Mouse (Mus musculus): ENCODE results near the gene Orc3. TPM values are rescaled to one million over a fixed set of nuclear protein-coding genes. Genes with fewer than 3 reads are reported as not detected.
"Not testable (repeated sequence)": the region's sequence is repeated elsewhere in the genome, so short reads cannot be mapped to it uniquely, and the experiment has no call there.

Orc3 gene
- total RNA-seq, 2 experiments from 2014 or later: 41.6 to 42.4 TPM

DNA sequence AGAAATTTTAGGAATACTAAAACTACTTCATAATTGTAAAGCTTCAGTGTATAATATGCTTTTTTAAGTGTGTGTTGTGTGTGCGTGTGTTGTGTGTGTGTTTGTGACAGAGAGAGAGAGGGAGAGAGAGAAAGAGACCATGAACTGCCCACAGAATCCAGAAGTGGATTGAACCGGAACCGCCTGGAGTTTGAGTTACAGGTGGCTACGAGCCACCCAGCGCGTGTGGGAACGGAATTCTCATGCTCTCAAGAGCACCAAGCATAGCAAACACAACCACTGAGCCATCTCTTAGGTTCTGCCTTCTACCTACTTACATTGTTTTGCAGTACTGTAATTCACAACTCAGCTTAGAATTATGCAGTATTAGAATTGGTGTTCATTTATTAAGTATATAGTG lies 19.4 kb upstream of the Orc3 start:
- H3K4me3 ChIP-seq: no peak overlapping the region
- TF ChIP-seq CTCF (IDR thresholded peaks at IDR 0.05): no peak
- no peak overlapping the region for H3K27ac ChIP-seq
- DNase-seq (ENCODE audit: extremely low spot score in 1 of 2, low spot score in 2 of 2): no peak
- intact Hi-C loops (cut with DNase I): no loop called here

DNA sequence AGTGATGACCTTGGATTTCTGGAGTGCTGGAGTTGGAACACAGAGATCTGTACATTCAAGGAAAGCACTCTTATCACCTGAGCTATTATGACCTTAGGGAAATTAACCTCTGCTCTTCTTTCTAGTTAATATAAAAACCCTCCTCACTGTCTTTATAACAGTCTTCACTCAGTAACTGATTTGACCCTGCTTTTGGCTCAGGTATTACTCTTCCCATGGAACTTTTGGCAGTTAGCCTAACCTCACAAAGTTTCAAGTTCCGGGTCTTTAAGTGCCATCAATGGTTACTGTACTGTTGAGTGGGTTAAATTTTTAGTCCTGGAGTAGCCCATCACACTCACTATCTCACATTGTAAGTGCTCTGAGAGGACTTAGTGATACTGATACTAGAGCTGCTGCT lies 15.2 kb upstream of the Orc3 start:
- no peak overlapping the region for H3K4me3 ChIP-seq

DNA sequence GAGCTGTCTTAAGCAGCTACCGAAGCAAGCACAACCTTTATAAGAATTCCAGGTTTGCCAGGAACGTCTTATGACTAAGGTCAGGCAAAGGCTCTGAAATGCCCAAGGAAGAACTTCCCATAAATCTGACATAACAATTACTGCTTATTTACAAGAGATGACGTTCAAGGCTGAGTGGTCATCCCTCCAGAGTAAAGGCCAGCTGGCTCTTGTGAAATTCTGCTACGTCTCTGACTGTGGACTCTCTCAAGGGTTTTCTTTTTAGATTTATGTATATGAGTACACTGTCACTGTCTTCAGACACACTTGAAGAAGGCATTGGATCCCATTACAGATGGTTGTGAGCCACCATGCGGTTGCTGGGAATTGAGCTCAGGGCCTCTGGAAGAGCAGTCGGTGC lies 11.7 kb upstream of the Orc3 start:
- no peak for TF ChIP-seq CTCF (IDR thresholded peaks at IDR 0.05)
- intact Hi-C loops (cut with DNase I): no loop called here
- Histone ChIP-seq H3K4me3 (no peak overlapping the region), H3K27ac (no peak overlapping the region)
- no peak for DNase-seq (ENCODE audit: extremely low spot score in 1 of 2, low spot score in 2 of 2)

More for the DNA sequence above, 15.2 kb upstream of the Orc3 start:
- no peak overlapping the region for H3K27ac ChIP-seq
- intact Hi-C loops (cut with DNase I): no loop called here
- no peak for TF ChIP-seq CTCF (IDR thresholded peaks at IDR 0.05)
- DNase-seq (ENCODE audit: extremely low spot score in 1 of 2, low spot score in 2 of 2): no peak

DNA sequence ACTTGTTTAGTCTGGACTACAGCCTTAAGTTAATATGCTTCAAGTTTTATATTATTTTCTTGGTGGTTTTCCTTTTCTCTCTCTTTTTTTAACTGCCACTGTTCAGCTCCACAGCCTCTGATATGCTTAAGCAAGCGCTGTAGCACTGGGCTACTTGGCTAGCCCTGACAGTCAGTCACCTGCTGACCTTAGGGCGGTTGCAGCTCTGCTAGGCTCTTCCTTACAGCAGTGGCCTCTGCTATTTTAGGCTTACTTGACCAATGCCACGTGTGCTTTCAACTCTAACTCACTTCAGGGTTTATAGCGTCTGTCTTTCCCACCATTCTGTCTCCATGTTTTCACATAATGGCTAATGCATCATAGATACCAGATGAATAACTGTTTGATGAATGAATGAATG lies 10.8 kb upstream of the Orc3 start:
- intact Hi-C loops (cut with DNase I): no loop called here
- no peak overlapping the region for H3K27ac ChIP-seq
- no peak overlapping the region for H3K4me3 ChIP-seq
- DNase-seq (ENCODE audit: extremely low spot score in 1 of 2, low spot score in 2 of 2): no peak
- TF ChIP-seq CTCF (IDR thresholded peaks at IDR 0.05): no peak

DNA sequence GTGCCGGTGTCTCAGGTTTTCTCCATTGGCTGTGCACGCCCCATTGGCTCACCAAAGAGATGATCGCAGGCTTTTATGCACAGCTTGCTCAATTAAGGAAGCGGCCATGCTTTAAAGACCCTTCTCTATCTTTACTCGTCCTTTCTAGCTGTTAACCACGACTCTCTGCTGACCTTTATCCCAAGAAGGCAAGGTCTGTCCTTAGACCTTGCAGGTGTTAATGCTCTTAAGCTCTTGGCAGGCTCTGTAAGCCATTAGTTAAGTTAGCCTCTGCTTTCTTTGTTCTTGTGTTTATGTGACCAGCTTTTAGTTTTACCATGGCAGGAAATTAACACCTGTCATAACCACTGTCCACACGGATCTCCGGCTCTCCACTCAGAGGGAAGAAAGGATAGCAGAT lies 1.4 kb upstream of the Orc3 start:
- H3K27ac ChIP-seq: no peak overlapping the region
- no peak for DNase-seq (ENCODE audit: extremely low spot score in 1 of 2, low spot score in 2 of 2)
- intact Hi-C loops (cut with DNase I): no loop called here

DNA sequence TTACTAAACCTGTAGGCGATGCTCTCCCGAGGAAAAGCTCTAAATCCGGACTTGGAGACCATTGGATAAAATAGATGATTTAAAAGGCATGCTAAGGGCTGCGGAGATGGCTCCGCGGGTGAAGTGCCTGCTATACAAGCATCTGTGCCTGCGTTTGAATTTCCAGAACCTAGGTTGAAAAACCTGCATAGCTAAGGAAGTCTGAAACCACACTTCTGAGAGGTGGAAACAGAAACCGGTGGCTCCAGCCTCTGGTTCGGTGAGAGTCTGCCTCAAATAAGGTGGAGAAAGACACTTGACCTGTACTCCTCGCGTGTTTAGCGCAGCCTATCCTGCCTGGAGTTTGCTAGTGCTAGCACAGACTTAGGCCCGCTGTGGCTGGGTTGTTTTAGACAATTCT lies 559 bp upstream of the Orc3 start:
- no peak for TF ChIP-seq CTCF (IDR thresholded peaks at IDR 0.05)
- peak overlapping the region; percentile 98 for H3K27ac ChIP-seq
- intact Hi-C loops (cut with DNase I): loop anchor here (2.0 kb wide), 1 partner anchor 71 kb away; the partner anchor contains the start of gene Slc35a1
- H3K4me3 ChIP-seq: peak overlapping the region; percentile 64
- peak; percentile 14 to 19 for DNase-seq (ENCODE audit: extremely low spot score in 1 of 2, low spot score in 2 of 2)

More for the DNA sequence above, 1.4 kb upstream of the Orc3 start:
- TF ChIP-seq CTCF (IDR thresholded peaks at IDR 0.05): no peak
- peak overlapping the region; percentile 64 for H3K4me3 ChIP-seq

DNA sequence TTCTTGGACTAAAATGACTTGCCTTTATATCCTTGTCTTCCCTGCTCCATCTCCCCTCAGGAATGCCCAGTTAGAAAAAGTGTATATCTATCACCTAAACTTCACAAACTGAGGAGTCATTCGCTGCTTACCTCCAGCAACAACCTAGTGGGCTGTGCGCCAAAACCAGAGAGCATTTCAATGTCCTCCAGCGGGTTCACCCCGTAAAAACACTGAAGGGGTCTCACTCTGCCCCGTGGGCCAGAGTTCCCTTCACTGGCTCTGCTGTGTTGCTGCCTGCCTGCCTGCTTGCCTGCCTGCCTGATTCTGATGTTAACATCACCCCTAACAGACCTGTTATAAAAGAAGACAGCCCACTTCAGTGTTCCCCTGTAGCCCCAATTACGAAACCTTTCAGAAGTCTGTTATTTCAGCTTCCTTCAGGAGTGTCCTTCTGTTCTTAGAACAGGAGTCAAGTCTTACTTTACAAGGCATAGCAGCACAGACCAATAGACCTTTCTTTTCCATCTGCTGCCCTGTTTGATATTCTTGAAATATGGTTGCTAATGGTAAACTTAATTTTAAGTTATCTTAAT lies 1.1 kb downstream of the Orc3 start:
- H3K4me3 ChIP-seq: peak overlapping the region; percentile 64
- no peak for DNase-seq (ENCODE audit: extremely low spot score in 1 of 2, low spot score in 2 of 2)
- intact Hi-C loops (cut with DNase I): loop anchor here (2.0 kb wide), 1 partner anchor 73 kb away; the partner anchor contains the start of gene Slc35a1
- H3K27ac ChIP-seq: peak overlapping the region; percentile 98; the same call in 1 of the 2 replicates
- no peak for TF ChIP-seq CTCF (IDR thresholded peaks at IDR 0.05)

DNA sequence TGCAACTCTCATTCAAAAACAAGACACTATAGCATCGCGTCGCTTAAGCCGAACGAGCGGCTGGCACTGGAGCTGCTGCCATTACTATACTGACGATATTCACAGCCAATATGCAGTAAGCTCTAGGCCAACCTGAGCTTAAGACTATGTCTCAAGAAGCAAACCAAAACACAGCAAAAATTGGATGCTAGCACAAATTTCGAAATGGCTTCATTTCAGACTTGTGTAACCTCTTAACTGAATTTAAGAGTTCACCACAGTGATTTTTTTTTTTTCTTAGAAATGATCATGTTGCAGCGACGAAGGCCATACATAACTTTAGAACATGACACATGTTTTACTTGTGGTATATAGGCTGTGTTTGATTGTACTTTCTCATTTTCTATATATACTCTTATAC lies 8.1 kb downstream of the Orc3 start:
- H3K4me3 ChIP-seq: no peak overlapping the region
- no peak for DNase-seq (ENCODE audit: extremely low spot score in 1 of 2, low spot score in 2 of 2)
- no peak for TF ChIP-seq CTCF (IDR thresholded peaks at IDR 0.05)
- H3K27ac ChIP-seq: no peak overlapping the region
- intact Hi-C loops (cut with DNase I): no loop called here

DNA sequence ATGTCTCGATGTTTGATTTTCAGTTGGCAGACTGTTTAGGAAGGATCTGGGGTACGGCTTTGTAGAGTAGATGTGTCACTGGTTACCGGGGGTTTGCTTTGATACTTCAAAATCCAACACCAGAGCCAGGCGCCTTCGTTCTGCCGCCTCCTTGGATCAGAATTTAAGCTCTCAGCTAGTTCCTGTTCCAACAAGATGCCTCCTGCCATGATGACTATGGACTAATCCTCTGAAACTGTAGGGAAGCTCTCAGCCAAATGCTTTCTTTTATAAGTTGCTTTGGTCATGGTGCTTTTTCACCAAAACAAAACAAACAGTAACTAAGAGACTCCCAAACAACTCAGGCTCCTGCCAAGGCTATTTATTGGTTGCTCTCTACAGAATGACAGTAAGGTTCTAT lies 11.6 kb downstream of the Orc3 start:
- intact Hi-C loops (cut with DNase I): no loop called here
- H3K4me3 ChIP-seq: no peak overlapping the region
- H3K27ac ChIP-seq: no peak overlapping the region
- no peak for DNase-seq (ENCODE audit: extremely low spot score in 1 of 2, low spot score in 2 of 2)
- TF ChIP-seq CTCF (IDR thresholded peaks at IDR 0.05): no peak

DNA sequence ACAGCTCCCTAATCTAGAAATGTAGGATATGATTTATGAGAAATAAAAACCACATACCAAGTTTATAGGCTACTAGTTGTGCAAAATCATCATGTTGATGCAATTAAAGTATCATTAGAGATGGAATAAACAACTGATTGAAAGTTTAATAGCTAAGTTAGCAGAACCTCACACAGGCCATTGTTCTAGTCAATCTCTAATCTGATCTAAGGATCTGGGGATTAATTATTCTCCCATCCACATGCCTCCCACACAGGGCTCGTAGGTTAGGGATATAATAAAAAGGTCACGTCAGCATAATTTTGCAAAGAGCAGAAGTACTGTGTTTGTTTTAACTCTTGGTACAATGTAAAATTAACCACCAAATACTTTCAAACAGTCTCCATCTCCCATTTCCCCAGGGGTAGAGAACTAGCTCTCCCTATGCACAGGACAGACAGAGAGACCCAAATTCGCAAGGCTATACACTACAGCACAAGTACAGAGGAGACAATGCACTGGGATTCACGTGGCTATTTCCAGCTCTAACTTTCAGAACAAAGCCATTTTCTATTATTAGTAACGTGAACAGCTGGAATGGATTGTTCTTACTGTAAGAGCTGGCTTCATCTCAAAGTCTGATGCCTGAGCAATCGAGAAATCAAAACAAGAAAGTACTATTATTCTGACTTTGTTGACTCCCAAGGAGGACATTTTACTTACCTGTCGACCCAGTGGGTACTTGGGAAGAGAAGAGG lies 29.7 kb downstream of the Orc3 start:
- no peak for TF ChIP-seq CTCF (IDR thresholded peaks at IDR 0.05)
- intact Hi-C loops (cut with DNase I): no loop called here

DNA sequence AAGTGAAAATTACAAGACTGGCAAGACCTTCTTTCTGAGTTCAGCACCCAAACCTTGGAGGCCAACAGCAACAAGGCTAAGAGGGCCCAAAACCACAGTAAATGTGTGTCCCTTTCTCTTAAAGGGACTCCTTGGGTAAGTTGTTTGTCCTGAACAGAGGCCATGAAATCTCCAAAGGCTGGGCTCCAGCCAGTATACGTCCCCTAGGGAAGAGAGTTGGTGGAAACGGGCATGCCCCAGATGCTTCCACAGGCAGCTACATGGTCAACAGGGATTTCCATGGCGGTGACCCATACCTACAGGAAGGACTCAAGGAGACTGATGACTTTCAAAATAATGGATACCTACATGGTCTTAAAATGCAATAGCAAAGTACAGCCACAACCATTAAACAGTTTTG lies 31.3 kb downstream of the Orc3 start:
- H3K4me3 ChIP-seq: no peak overlapping the region
- DNase-seq (ENCODE audit: extremely low spot score in 1 of 2, low spot score in 2 of 2): no peak
- TF ChIP-seq CTCF (IDR thresholded peaks at IDR 0.05): no peak
- intact Hi-C loops (cut with DNase I): no loop called here
- H3K27ac ChIP-seq: no peak overlapping the region

More for the DNA sequence above, 29.7 kb downstream of the Orc3 start:
- Histone ChIP-seq H3K4me3 (no peak overlapping the region), H3K27ac (no peak overlapping the region)
- DNase-seq (ENCODE audit: extremely low spot score in 1 of 2, low spot score in 2 of 2): no peak

DNA sequence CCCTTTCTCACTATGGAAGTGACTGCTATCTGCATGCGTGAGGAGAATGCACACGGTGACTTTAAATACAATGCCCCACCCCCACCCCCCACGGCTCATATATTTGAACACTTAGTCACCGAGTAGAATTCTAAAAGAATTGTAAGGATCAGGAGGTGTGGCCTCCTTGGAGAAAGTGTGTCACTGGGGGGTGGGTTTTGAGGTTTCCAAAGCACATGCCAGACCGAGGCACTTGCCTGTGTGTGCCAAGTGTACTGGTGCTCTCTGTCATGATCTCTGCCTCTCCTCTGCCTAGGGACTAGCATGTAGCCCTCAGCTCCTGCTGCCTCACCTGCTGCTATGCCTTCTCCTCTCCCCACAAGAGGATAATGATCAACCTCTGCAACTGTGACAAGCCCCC lies 32.3 kb downstream of the Orc3 start:
- intact Hi-C loops (cut with DNase I): no loop called here
- Histone ChIP-seq H3K4me3 (no peak overlapping the region), H3K27ac (no peak overlapping the region)
- no peak for TF ChIP-seq CTCF (IDR thresholded peaks at IDR 0.05)
- DNase-seq (ENCODE audit: extremely low spot score in 1 of 2, low spot score in 2 of 2): no peak

DNA sequence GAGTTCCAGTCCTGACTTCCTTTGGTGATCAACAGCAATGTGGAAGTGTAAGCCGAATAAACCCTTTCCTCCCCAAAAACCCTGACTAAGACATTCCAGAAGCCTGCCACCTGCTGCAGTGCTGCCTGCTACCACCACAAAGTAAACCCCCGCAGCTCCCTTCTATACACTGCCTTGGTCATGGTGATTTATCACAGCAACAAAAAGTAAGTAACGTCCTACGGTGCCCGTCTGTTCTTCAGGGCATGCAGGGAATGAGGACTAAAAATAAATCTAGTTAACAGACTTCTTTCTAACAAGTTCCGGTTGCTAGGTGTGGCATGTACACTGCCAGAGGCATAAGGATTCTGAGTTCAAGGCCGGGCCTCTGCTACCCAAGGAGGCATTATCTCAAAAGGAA lies 32.8 kb downstream of the Orc3 start:
- DNase-seq (ENCODE audit: extremely low spot score in 1 of 2, low spot score in 2 of 2): peak in 1 of 2 experiments; percentile 28
- intact Hi-C loops (cut with DNase I): no loop called here
- no peak for TF ChIP-seq CTCF (IDR thresholded peaks at IDR 0.05)
- no peak overlapping the region for H3K27ac ChIP-seq
- H3K4me3 ChIP-seq: no peak overlapping the region

DNA sequence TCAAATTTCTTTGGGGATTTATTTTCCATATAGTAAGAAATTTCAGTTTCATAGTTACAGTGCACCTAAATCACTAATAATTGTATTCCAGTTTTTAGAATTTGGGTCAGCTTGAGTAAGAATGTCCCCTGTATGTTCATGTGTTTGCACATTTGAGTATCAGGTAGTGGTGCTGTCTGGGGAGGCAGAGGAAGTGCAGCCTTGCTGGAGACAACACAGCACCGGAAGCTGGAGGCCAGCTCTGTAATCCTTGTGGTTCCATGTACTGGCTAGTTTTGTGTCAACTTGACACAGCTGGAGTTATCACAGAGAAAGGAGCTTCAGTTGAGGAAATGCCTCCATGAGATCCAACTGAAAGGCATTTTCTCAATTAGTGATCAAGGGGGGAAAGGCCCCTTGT lies 33.3 kb downstream of the Orc3 start:
- H3K4me3 ChIP-seq; intact Hi-C loops (cut with DNase I); DNase-seq (ENCODE audit: extremely low spot score in 1 of 2, low spot score in 2 of 2); H3K27ac ChIP-seq: not testable (repeated sequence)

Data from left cerebral cortex, adult 2 months (tissue).